Mouse (Mus musculus) hindbrain, embryonic 12.5 days (tissue): Measurements from ENCODE around the gene Gclc. TPM values are rescaled to one million over a fixed set of nuclear protein-coding genes. Genes with fewer than 3 reads are reported as not detected.
A peak's percentile ranks its signal among the peaks of the same experiment; 100 is the strongest.

ENCODE experiments used
- ATAC-seq: fragments of 200-750 bp; cut with Nextera tagmentation; 2 replicates; pipeline ENCODE4 v1.8.0; 2017; ENCODE audit warnings: moderate TSS enrichment; ENCODE audit not compliant: low FRiP score
- H3K27ac ChIP-seq: fragments of 300-500 bp; sonication (generic); 2 replicates; pipeline ENCODE4 v1.5.1; 2016; ENCODE audit warnings: mild to moderate bottlenecking
- H3K27me3 ChIP-seq: fragments of 300-500 bp; sonication (generic); 2 replicates; pipeline ENCODE4 v1.6.1; 2016; ENCODE audit warnings: mild to moderate bottlenecking
- H3K36me3 ChIP-seq: fragments of 300-500 bp; sonication (generic); 2 replicates; pipeline ENCODE4 v1.6.1; 2016; ENCODE audit warnings: mild to moderate bottlenecking
- H3K4me1 ChIP-seq: fragments of 300-500 bp; sonication (generic); 2 replicates; pipeline ENCODE4 v1.6.1; 2016
- H3K4me2 ChIP-seq: fragments of 300-500 bp; sonication (generic); replicated peaks from 2 replicates; pipeline ENCODE4 v1.6.1; 2016; ENCODE audit warnings: mild to moderate bottlenecking
- H3K4me3 ChIP-seq: fragments of 300-500 bp; sonication (generic); 2 replicates; pipeline ENCODE4 v1.5.1; 2016; ENCODE audit warnings: mild to moderate bottlenecking
- H3K9ac ChIP-seq: fragments of 300-500 bp; sonication (generic); 2 replicates; pipeline ENCODE4 v1.6.1; 2016; ENCODE audit warnings: mild to moderate bottlenecking, moderate library complexity
- H3K9me3 ChIP-seq: fragments of 300-500 bp; sonication (generic); replicated peaks from 2 replicates; pipeline ENCODE4 v1.6.1; 2016; ENCODE audit warnings: mild to moderate bottlenecking
- WGBS: fragments of 180-500 bp; shearing (Covaris S2); methylation state at CpG from one replicate; pipeline ENCODE4 v1.1.7; 2016; 5-methylcytosine and 5-hydroxymethylcytosine counted together
- polyA plus RNA-seq: library from polyadenylated mRNA; unstranded; fragments of >200 nt; fragmentation: Nextera tagmentation; extraction: Ambion mirVana; gene quantifications from 2 replicates; pipeline ENCODE4 v1.2.1, GENCODE M21; 2016

Gene Gclc
- polyA plus RNA-seq, 1 experiment from 2014 or later: 24.6 TPM

DNA sequence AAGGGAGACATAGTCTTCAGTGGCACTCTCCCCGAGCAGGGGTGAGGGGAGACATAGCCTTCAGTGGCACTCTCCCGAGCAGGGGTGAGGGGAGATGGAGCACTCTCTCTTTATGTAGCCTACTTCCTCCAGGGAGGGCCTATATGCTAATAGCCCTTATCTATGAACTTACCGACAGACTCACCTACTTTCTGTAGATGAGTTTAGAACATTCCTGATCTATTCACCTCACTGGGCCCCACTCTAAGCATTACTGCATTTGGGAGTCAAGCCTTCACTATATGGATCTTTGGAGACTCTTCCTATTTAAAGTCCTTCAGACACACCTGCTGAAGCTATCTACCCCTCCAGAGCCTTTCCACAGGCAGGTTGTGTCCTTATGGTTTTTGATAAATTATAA, 52.1 kb downstream of the Gclc start:
- Histone ChIP-seq H3K9ac (0 out of 2 replicates have a peak overlapping the region, but pooled peaks have one; percentile 28), H3K4me2 (peak overlapping the region; percentile 45), H3K27ac (0 out of 2 replicates have a peak overlapping the region, but pooled peaks have one; percentile 18), H3K27me3 (no peaks in the 10 kb centered on the region), H3K4me3 (no peak overlapping the region), H3K36me3 (no peaks in the 10 kb centered on the region), H3K9me3 (no peaks in the 10 kb centered on the region), H3K4me1 (peaks cover 4% of the 10 kb centered on the region; the same call in 1 of the 2 replicates)
- ATAC-seq: peak; percentile 63
- 56% methylated on average over 3 of the region's 3 CpGs for WGBS

GRCm38 (mm10) chr9:77806842-77807668, 52.7 kb downstream of the Gclc start:
- no peaks in the 10 kb centered on the region for H3K36me3 ChIP-seq
- H3K27ac ChIP-seq: peak overlapping the region; percentile 18; the same call in 1 of the 2 replicates
- no peak overlapping the region for H3K4me3 ChIP-seq
- 23% methylated on average over 12 of the region's 12 CpGs for whole genome bisulfite sequencing
- no peaks in the 10 kb centered on the region for H3K27me3 ChIP-seq
- H3K4me1 ChIP-seq: peaks cover 4% of the 10 kb centered on the region; the same call in 1 of the 2 replicates
- H3K9ac ChIP-seq: 0 out of 2 replicates have a peak overlapping the region, but pooled peaks have one; percentile 28
- peak; percentile 90 for ATAC-seq
- no peaks in the 10 kb centered on the region for H3K9me3 ChIP-seq
- H3K4me2 ChIP-seq: peak overlapping the region; percentile 45

GRCm38 (mm10) chr9:77808481-77808880, 54.1 kb downstream of the Gclc start:
- Histone ChIP-seq H3K4me1 (peaks cover 4% of the 10 kb centered on the region; the same call in 1 of the 2 replicates), H3K36me3 (no peaks in the 10 kb centered on the region), H3K27ac (no peak overlapping the region), H3K9ac (no peak overlapping the region), H3K4me3 (no peak overlapping the region), H3K27me3 (no peaks in the 10 kb centered on the region), H3K9me3 (no peaks in the 10 kb centered on the region), H3K4me2 (no peak overlapping the region)
- 87% methylated on average over 6 of the region's 6 CpGs for WGBS
- no peak for ATAC-seq

- WGBS: 86% methylated on average over 7 of the region's 7 CpGs
- Histone ChIP-seq H3K4me3 (no peak overlapping the region), H3K36me3 (no peaks in the 10 kb centered on the region), H3K27ac (no peak overlapping the region), H3K9me3 (no peaks in the 10 kb centered on the region), H3K27me3 (no peaks in the 10 kb centered on the region), H3K4me1 (no peaks in the 10 kb centered on the region), H3K4me2 (no peak overlapping the region), H3K9ac (no peak overlapping the region)
- ATAC-seq: no peak
These were observed 64.5 kb downstream of the Gclc start for GRCm38 (mm10) chr9:77818858-77819257.

- no peak for ATAC-seq
- no peak overlapping the region for H3K9ac ChIP-seq
- no peak overlapping the region for H3K4me2 ChIP-seq
- H3K27me3 ChIP-seq: no peaks in the 10 kb centered on the region
- no peak overlapping the region for H3K4me3 ChIP-seq
- 75% methylated on average over 2 of the region's 2 CpGs for WGBS
- H3K27ac ChIP-seq: no peak overlapping the region
- no peaks in the 10 kb centered on the region for H3K4me1 ChIP-seq
- H3K9me3 ChIP-seq: no peaks in the 10 kb centered on the region
- H3K36me3 ChIP-seq: no peaks in the 10 kb centered on the region
These were observed 65.0 kb downstream of the Gclc start for GRCm38 (mm10) chr9:77819318-77819717.

DNA sequence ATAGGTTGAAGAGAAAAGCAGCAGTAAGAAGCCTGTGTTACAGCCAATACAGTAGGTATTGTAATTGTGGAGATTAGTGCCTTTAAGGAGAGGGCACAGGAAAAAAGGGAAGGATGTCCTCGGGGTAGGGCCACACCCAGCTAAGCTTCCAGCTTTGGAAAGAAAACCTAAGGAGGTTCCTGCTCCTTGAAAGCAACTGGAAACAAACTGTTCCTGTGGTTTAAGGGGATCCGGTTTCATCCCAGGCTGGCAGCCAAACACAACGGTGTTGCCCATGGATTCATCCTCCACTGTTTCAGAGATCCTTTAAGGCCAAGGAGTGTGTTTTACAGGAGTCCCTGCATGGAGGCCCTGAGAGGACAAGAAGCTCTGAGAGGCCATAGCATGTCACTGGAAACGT, 66.5 kb downstream of the Gclc start:
- Histone ChIP-seq H3K4me3 (no peak overlapping the region), H3K9me3 (no peaks in the 10 kb centered on the region), H3K27me3 (no peaks in the 10 kb centered on the region), H3K9ac (no peak overlapping the region), H3K4me2 (no peak overlapping the region), H3K4me1 (peaks cover 6% of the 10 kb centered on the region; the same call in 1 of the 2 replicates), H3K27ac (no peak overlapping the region), H3K36me3 (no peaks in the 10 kb centered on the region)
- WGBS: 66% methylated on average over 4 of the region's 4 CpGs
- ATAC-seq: no peak

DNA sequence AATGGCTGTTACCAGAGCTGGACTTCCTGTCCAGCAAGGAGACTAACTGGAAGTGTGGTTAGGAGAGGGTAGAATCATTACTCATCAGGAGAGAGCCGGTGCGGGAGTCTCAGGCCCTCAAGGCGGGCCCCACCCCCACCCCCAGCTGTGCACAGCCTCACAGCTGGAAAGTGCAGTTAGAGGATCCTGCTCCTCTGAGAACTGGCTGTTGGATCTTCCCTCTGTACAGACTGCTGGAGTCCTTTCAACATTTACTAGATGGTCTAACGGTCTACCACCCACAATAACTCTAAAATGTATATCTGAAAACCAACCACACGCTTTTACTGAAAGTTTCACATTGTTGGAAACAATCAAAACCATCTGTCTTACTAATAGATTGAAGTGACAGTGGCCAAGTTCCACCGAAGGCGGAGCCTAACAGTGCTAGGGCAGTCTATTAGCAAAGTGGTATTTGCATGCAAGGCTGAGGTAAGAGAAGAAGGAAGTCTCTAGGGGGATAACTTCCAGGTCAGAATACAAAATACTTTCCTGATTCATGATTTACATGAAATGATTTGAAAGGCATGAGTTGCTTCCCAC, 71.1 kb downstream of the Gclc start:
- Histone ChIP-seq H3K9ac (no peak overlapping the region), H3K4me1 (peaks cover 10% of the 10 kb centered on the region), H3K27ac (no peak overlapping the region), H3K4me2 (no peak overlapping the region), H3K36me3 (no peaks in the 10 kb centered on the region), H3K9me3 (no peaks in the 10 kb centered on the region), H3K27me3 (no peaks in the 10 kb centered on the region), H3K4me3 (no peak overlapping the region)
- no peak for ATAC-seq
- WGBS: 11% methylated on average over 7 of the region's 7 CpGs

DNA sequence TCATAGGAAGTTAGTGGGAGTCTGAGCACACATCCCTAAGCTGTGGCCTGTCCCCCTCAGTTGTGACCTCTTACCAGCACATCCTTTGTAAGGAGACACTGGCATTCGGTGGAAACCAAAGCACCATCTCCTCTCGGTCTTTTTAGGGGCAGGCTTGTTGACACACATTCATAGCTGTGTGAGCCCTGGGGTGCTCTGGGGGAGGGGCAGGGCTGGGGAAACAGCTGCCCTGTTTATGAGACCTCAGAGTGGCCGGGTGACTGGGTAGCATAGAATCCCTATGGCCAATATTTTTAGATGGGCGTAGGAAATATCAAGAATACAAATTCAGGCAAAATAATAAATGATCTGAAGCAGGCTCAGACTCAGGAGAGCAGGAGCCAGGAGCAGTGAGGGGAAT, 71.9 kb downstream of the Gclc start:
- no peak for ATAC-seq
- no peaks in the 10 kb centered on the region for H3K36me3 ChIP-seq
- H3K4me1 ChIP-seq: peaks cover 10% of the 10 kb centered on the region
- H3K4me3 ChIP-seq: no peak overlapping the region
- H3K9me3 ChIP-seq: no peaks in the 10 kb centered on the region
- no peak overlapping the region for H3K9ac ChIP-seq
- no peak overlapping the region for H3K27ac ChIP-seq
- H3K27me3 ChIP-seq: no peaks in the 10 kb centered on the region
- 40% methylated on average over 4 of the region's 4 CpGs for WGBS
- no peak overlapping the region for H3K4me2 ChIP-seq

- H3K27ac ChIP-seq: no peak overlapping the region
- ATAC-seq: no peak
- no peaks in the 10 kb centered on the region for H3K9me3 ChIP-seq
- H3K36me3 ChIP-seq: no peaks in the 10 kb centered on the region
- H3K4me2 ChIP-seq: no peak overlapping the region
- H3K4me1 ChIP-seq: peaks cover 10% of the 10 kb centered on the region
- H3K27me3 ChIP-seq: no peaks in the 10 kb centered on the region
- 78% methylated on average over 7 of the region's 7 CpGs for WGBS
- H3K4me3 ChIP-seq: no peak overlapping the region
- no peak overlapping the region for H3K9ac ChIP-seq
These were observed 74.2 kb downstream of the Gclc start for GRCm38 (mm10) chr9:77828531-77828965.

DNA sequence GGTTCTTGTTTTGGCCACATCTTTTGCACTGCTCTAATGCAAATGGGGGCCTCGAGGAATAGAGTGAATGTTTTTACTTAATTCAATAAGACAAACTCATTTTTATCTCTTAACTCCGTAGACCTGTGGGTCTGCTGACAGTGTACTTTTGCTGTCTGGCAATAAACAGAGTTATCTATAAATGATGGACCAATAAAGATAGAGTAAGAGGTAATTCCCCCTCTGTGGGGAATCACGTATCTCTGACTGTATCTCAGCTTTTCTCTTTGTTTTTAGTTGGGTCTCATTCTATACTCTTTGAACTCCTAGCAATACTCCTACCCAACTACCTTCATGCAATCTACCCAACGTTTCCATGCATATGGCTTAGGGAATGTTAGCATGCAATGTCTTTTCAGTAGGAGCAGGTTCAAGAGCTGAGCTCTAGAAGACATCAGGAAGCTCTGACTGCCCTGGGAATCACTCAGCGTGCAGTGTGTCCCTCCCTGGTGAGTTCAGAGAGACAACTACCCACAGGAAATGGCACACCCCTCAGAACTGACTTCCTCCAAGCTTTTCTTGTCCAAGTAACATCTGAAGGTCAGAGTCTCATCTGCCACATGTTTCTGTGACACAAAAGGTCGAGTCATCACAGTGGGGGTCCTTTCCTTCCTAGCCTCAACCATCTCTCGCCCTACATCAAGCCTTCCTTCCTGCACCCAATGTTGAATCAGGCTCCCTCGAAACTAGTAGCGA, 80.1 kb downstream of the Gclc start:
- no peaks in the 10 kb centered on the region for H3K9me3 ChIP-seq
- H3K27ac ChIP-seq: no peak overlapping the region
- 74% methylated on average over 9 of the region's 9 CpGs for WGBS

GRCm38 (mm10) chr9:77835122-77835521, 80.8 kb downstream of the Gclc start:
- H3K27ac ChIP-seq: no peak overlapping the region
- H3K4me3 ChIP-seq: no peak overlapping the region
- no peaks in the 10 kb centered on the region for H3K4me1 ChIP-seq
- ATAC-seq: no peak
- H3K27me3 ChIP-seq: no peaks in the 10 kb centered on the region
- H3K4me2 ChIP-seq: no peak overlapping the region
- H3K9ac ChIP-seq: no peak overlapping the region
- no peaks in the 10 kb centered on the region for H3K9me3 ChIP-seq
- H3K36me3 ChIP-seq: no peaks in the 10 kb centered on the region
- 92% methylated on average over 6 of the region's 6 CpGs for WGBS

More for the DNA sequence above, 80.1 kb downstream of the Gclc start:
- no peaks in the 10 kb centered on the region for H3K27me3 ChIP-seq
- H3K9ac ChIP-seq: no peak overlapping the region
- H3K4me3 ChIP-seq: no peak overlapping the region
- H3K4me1 ChIP-seq: no peaks in the 10 kb centered on the region
- H3K4me2 ChIP-seq: no peak overlapping the region
- no peak for ATAC-seq
- H3K36me3 ChIP-seq: no peaks in the 10 kb centered on the region

GRCm38 (mm10) chr9:77835756-77836155, 81.4 kb downstream of the Gclc start:
- no peak overlapping the region for H3K27ac ChIP-seq
- H3K4me2 ChIP-seq: no peak overlapping the region
- no peak overlapping the region for H3K4me3 ChIP-seq
- ATAC-seq: no peak
- H3K9ac ChIP-seq: no peak overlapping the region
- H3K9me3 ChIP-seq: no peaks in the 10 kb centered on the region
- no peaks in the 10 kb centered on the region for H3K36me3 ChIP-seq
- H3K4me1 ChIP-seq: no peaks in the 10 kb centered on the region
- WGBS: 71% methylated on average over 1 of the region's 1 CpGs
- no peaks in the 10 kb centered on the region for H3K27me3 ChIP-seq
